Mouse (Mus musculus) lung, adult 2 months (tissue): ENCODE measurements around the gene Maff.

Experiments
- CTCF ChIP-seq: fragments of 200-500 bp; IDR thresholded peaks from 2 replicates; pipeline ENCODE4 v1.5.1; 2011; ENCODE audit warnings: mild to moderate bottlenecking, low read length, control low read depth; ENCODE audit not compliant: insufficient read depth
- POLR2A ChIP-seq: fragments of 200-500 bp; IDR thresholded peaks from 2 replicates; pipeline ENCODE4 v1.6.1; 2011; ENCODE audit warnings: low read depth, mild to moderate bottlenecking, control low read depth, low read length, borderline replicate concordance; ENCODE audit errors: extremely low read depth

DNA sequence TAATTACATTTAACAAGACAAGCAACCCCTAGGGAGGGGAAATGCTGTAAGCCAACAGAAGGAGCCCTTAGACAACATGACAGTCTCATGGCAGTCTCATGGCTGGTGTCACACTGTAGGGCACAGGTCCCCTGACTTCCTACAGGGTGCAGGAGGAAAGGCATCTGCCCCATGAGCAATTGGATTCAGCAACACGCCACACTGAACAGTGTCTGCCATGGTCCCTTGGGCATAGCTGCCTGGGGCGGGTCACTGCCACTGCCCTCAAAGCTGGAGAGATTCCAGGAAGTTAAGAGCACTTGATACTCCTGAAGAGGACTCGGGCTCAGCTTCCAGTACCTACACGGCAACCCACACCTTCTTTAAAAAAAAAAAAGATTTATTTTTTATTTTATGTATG, 20.2 kb upstream of the Maff start:
- TF ChIP-seq POLR2A (peak; percentile 40; the same call in 1 of the 2 replicates), CTCF (no peak)
